Mouse (Mus musculus) heart, embryonic 10.5 days (tissue): ENCODE results near the gene Minos1. TPM values are rescaled to one million over a fixed set of nuclear protein-coding genes. Genes with fewer than 3 reads are reported as not detected.
A peak's percentile ranks its signal among the peaks of the same experiment; 100 is the strongest.

Experiments
- DNase-seq: peaks from one replicate; pipeline ENCODE4 v3.0.0-alpha.2; 2017; ENCODE audit warnings: low spot score
- H3K27ac ChIP-seq: fragments of 300-500 bp; sonication (generic); 2 replicates; pipeline ENCODE4 v1.5.1; 2016; ENCODE audit warnings: mild to moderate bottlenecking
- H3K27me3 ChIP-seq: fragments of 300-500 bp; sonication (generic); 2 replicates; pipeline ENCODE4 v1.6.1; 2016; ENCODE audit warnings: mild to moderate bottlenecking; ENCODE audit not compliant: poor library complexity, insufficient read depth, severe bottlenecking
- H3K36me3 ChIP-seq: fragments of 300-500 bp; sonication (generic); 2 replicates; pipeline ENCODE4 v1.6.1; 2016; ENCODE audit warnings: mild to moderate bottlenecking, moderate library complexity
- H3K4me1 ChIP-seq: fragments of 300-500 bp; sonication (generic); 2 replicates; pipeline ENCODE4 v1.6.1; 2016; ENCODE audit warnings: mild to moderate bottlenecking
- H3K4me3 ChIP-seq: fragments of 300-500 bp; sonication (generic); 2 replicates; pipeline ENCODE4 v1.5.1; 2016; ENCODE audit warnings: mild to moderate bottlenecking, moderate library complexity
- H3K9me3 ChIP-seq: fragments of 300-500 bp; sonication (generic); 2 replicates; pipeline ENCODE4 v1.6.1; 2016; ENCODE audit warnings: mild to moderate bottlenecking, moderate library complexity
- WGBS: fragments of 180-500 bp; shearing (Covaris S2); methylation state at CpG from one replicate; pipeline ENCODE4 v1.1.7; 2016; 5-methylcytosine and 5-hydroxymethylcytosine counted together
- polyA plus RNA-seq: library from polyadenylated mRNA; unstranded; fragments of >200 nt; fragmentation: Nextera tagmentation; extraction: Ambion mirVana; gene quantifications from 2 replicates; pipeline ENCODE4 v1.2.1, GENCODE M21; 2016

The Minos1 gene
- polyA plus RNA-seq, 1 experiment from 2014 or later: 532 TPM

GRCm38 (mm10) chr4:139064831-139065230, 66.1 kb downstream of the Minos1 start:
- no peak overlapping the region for H3K4me3 ChIP-seq
- no peaks in the 10 kb centered on the region for H3K36me3 ChIP-seq
- no peaks in the 10 kb centered on the region for H3K4me1 ChIP-seq
- no peak overlapping the region for H3K27ac ChIP-seq
- DNase-seq: no peak
- H3K9me3 ChIP-seq: no peaks in the 10 kb centered on the region
- peaks cover 41% of the 10 kb centered on the region for H3K27me3 ChIP-seq
- WGBS: 85% methylated on average over 5 of the region's 5 CpGs

GRCm38 (mm10) chr4:139059569-139059968, 71.3 kb downstream of the Minos1 start:
- H3K36me3 ChIP-seq: no peaks in the 10 kb centered on the region
- WGBS: 9% methylated on average over 7 of the region's 7 CpGs

GRCm38 (mm10) chr4:139058029-139058428, 72.9 kb downstream of the Minos1 start:
- Histone ChIP-seq H3K27ac (no peak overlapping the region), H3K4me3 (no peak overlapping the region), H3K9me3 (no peaks in the 10 kb centered on the region), H3K27me3 (peaks cover 25% of the 10 kb centered on the region; the same call in 1 of the 2 replicates), H3K36me3 (no peaks in the 10 kb centered on the region), H3K4me1 (peaks cover 7% of the 10 kb centered on the region; the same call in 1 of the 2 replicates)
- 80% methylated on average over 5 of the region's 5 CpGs for WGBS
- DNase-seq: no peak

More at GRCm38 (mm10) chr4:139059569-139059968, 71.3 kb downstream of the Minos1 start:
- H3K9me3 ChIP-seq: no peaks in the 10 kb centered on the region
- H3K27ac ChIP-seq: no peak overlapping the region
- H3K4me3 ChIP-seq: no peak overlapping the region
- peak; percentile 81 for DNase-seq
- peaks cover 2% of the 10 kb centered on the region; the same call in 1 of the 2 replicates for H3K4me1 ChIP-seq
- peaks cover 24% of the 10 kb centered on the region; the same call in 1 of the 2 replicates for H3K27me3 ChIP-seq

GRCm38 (mm10) chr4:139057291-139057690, 73.6 kb downstream of the Minos1 start:
- H3K27ac ChIP-seq: no peak overlapping the region
- no peak overlapping the region for H3K4me3 ChIP-seq
- WGBS: 73% methylated on average over 5 of the region's 5 CpGs
- H3K36me3 ChIP-seq: no peaks in the 10 kb centered on the region
- H3K4me1 ChIP-seq: peaks cover 7% of the 10 kb centered on the region; the same call in 1 of the 2 replicates
- no peaks in the 10 kb centered on the region for H3K9me3 ChIP-seq
- peaks cover 30% of the 10 kb centered on the region; the same call in 1 of the 2 replicates for H3K27me3 ChIP-seq
- no peak for DNase-seq

GRCm38 (mm10) chr4:139055744-139056143, 75.2 kb downstream of the Minos1 start:
- 73% methylated on average over 3 of the region's 3 CpGs for WGBS
- no peaks in the 10 kb centered on the region for H3K9me3 ChIP-seq
- H3K27ac ChIP-seq: no peak overlapping the region
- H3K27me3 ChIP-seq: peaks cover 22% of the 10 kb centered on the region; the same call in 1 of the 2 replicates
- no peak for DNase-seq
- H3K36me3 ChIP-seq: no peaks in the 10 kb centered on the region
- H3K4me3 ChIP-seq: no peak overlapping the region
- peaks cover 7% of the 10 kb centered on the region; the same call in 1 of the 2 replicates for H3K4me1 ChIP-seq

- H3K27me3 ChIP-seq: peaks cover 22% of the 10 kb centered on the region; the same call in 1 of the 2 replicates
- no peaks in the 10 kb centered on the region for H3K9me3 ChIP-seq
- WGBS: 79% methylated on average over 4 of the region's 4 CpGs
- H3K27ac ChIP-seq: no peak overlapping the region
- peaks cover 7% of the 10 kb centered on the region; the same call in 1 of the 2 replicates for H3K4me1 ChIP-seq
- no peak for DNase-seq
- H3K4me3 ChIP-seq: no peak overlapping the region
- H3K36me3 ChIP-seq: no peaks in the 10 kb centered on the region
Measured at GRCm38 (mm10) chr4:139055336-139055735, 75.6 kb downstream of the Minos1 start.

GRCm38 (mm10) chr4:139054300-139054923, 76.5 kb downstream of the Minos1 start:
- Histone ChIP-seq H3K27me3 (peaks cover 22% of the 10 kb centered on the region; the same call in 1 of the 2 replicates), H3K4me1 (peaks cover 7% of the 10 kb centered on the region; the same call in 1 of the 2 replicates), H3K36me3 (no peaks in the 10 kb centered on the region), H3K27ac (no peak overlapping the region), H3K4me3 (no peak overlapping the region), H3K9me3 (no peaks in the 10 kb centered on the region)
- WGBS: 45% methylated on average over 9 of the region's 9 CpGs
- no peak for DNase-seq

GRCm38 (mm10) chr4:139053391-139053790, 77.5 kb downstream of the Minos1 start:
- Histone ChIP-seq H3K9me3 (no peaks in the 10 kb centered on the region), H3K4me3 (no peak overlapping the region), H3K4me1 (peaks cover 7% of the 10 kb centered on the region; the same call in 1 of the 2 replicates), H3K27ac (no peak overlapping the region), H3K27me3 (peaks cover 15% of the 10 kb centered on the region; the same call in 1 of the 2 replicates), H3K36me3 (no peaks in the 10 kb centered on the region)
- no peak for DNase-seq
- WGBS: 49% methylated on average over 5 of the region's 5 CpGs

- no peaks in the 10 kb centered on the region for H3K36me3 ChIP-seq
- H3K4me1 ChIP-seq: peaks cover 7% of the 10 kb centered on the region; the same call in 1 of the 2 replicates
- no peak for DNase-seq
- H3K27ac ChIP-seq: no peak overlapping the region
- H3K27me3 ChIP-seq: peaks cover 9% of the 10 kb centered on the region; the same call in 1 of the 2 replicates
- no peak overlapping the region for H3K4me3 ChIP-seq
- WGBS: 75% methylated on average over 7 of the region's 7 CpGs
- no peaks in the 10 kb centered on the region for H3K9me3 ChIP-seq
Measured at GRCm38 (mm10) chr4:139052796-139053195, 78.1 kb downstream of the Minos1 start.

Other genes with a start within 250 kb of the Minos1 start
- 3.1 and 5.2 TPM in 2 replicates for gene Otud3, start 217.2 kb downstream of the Minos1 start, polyA plus RNA-seq
- 0.14 TPM in 1 of 2 replicates, not detected in the other for gene Rnf186, start 164.0 kb downstream of the Minos1 start, polyA plus RNA-seq
- 3.4 and 4.2 TPM in 2 replicates for gene Tmco4, start 158.2 kb downstream of the Minos1 start, polyA plus RNA-seq
- not detected in 2 replicates for gene Htr6, start 55.5 kb downstream of the Minos1 start, polyA plus RNA-seq
- 6.4 and 7.3 TPM in 2 replicates for gene Nbl1, start 38.1 kb downstream of the Minos1 start, polyA plus RNA-seq
- gene Capzb, start 61.8 kb upstream of the Minos1 start, polyA plus RNA-seq: 450 and 452 TPM in 2 replicates
- gene Pqlc2, start 179.6 kb upstream of the Minos1 start, polyA plus RNA-seq: 12.7 and 13.9 TPM in 2 replicates
- gene Akr7a5, start 179.6 kb upstream of the Minos1 start, polyA plus RNA-seq: 60.1 and 72.5 TPM in 2 replicates
- 115 and 161 TPM in 2 replicates for gene Mrto4, start 221.5 kb upstream of the Minos1 start, polyA plus RNA-seq
- gene Emc1, start 221.5 kb upstream of the Minos1 start, polyA plus RNA-seq: 37.9 and 56.6 TPM in 2 replicates
- gene Ubr4, start 221.5 kb upstream of the Minos1 start, polyA plus RNA-seq: 61.1 and 75.4 TPM in 2 replicates